In the genomic region with DNA sequence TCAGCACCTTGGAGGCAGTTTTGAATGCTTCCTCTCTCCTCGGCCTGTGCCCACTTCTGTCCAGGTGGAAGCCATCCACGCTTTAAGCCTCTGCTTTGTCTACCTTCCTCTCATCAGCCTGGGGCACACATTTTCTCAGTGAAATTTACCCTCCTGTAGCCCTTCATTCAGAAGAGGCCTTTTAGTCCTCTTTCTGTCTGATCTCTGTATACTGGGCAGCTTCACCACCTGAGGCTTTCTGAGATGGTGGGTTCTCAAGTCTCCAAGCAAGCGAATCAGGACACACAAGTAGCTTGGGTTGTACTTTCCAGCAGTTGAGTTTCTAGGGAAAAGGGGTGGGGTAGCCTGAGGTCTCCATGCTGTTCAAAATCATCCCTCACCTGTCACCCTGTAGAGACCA, we compare ENCODE assay signal across 11 mouse cellular contexts. TPM values are rescaled to one million over a fixed set of nuclear protein-coding genes. Genes with fewer than 3 reads are reported as not detected.
DNase-seq lines count a peak whose midpoint lies in the region; ATAC-seq lines count a peak whose summit lies in the region.
"Had no signal": no experiment of that assay in that cellular context is flagged by ENCODE, and none has a peak within 500 bp of the region (broad histone marks: within the 10 kb centered on the region; RNA-seq: fewer than 3 reads in every experiment).

No protein-coding gene starts in this region.

- H3K27me3 ChIP-seq in kidney, embryonic 15.5 days = no peaks in the 10 kb centered on the region; the same call in 1 of the 2 replicates
- no peaks in the 10 kb centered on the region for H3K27me3 ChIP-seq in embryonic facial prominence, embryonic 12.5 days
- H3K27me3 ChIP-seq in intestine, embryonic 15.5 days (replicated peaks) = no peaks in the 10 kb centered on the region
- H3K27me3 ChIP-seq in midbrain, embryonic 15.5 days (replicated peaks) = no peaks in the 10 kb centered on the region

- peaks cover 31% of the 10 kb centered on the region for H3K36me3 ChIP-seq in kidney, embryonic 15.5 days
- H3K36me3 ChIP-seq in embryonic facial prominence, embryonic 12.5 days = peaks cover 31% of the 10 kb centered on the region
- H3K36me3 ChIP-seq in intestine, embryonic 15.5 days = no peaks in the 10 kb centered on the region
- H3K36me3 ChIP-seq in midbrain, embryonic 15.5 days (replicated peaks) = peaks cover 7% of the 10 kb centered on the region; the same call in 1 of the 2 replicates

- no peak for DNase-seq in kidney, adult 11 months
- DNase-seq in cerebellum, adult 9-10 months = no peak
- DNase-seq in ovary, adult 18-20 months (ENCODE audit: low spot score) = no peak
- DNase-seq: retina, postnatal 1 day had no signal

- no peak overlapping the region for H3K9ac ChIP-seq in kidney, embryonic 15.5 days
- no peak overlapping the region for H3K9ac ChIP-seq in embryonic facial prominence, embryonic 12.5 days
- H3K9ac ChIP-seq in intestine, embryonic 15.5 days = no peak overlapping the region
- 0 out of 2 replicates have a peak overlapping the region, but pooled peaks have one; percentile 86 for H3K9ac ChIP-seq in midbrain, embryonic 15.5 days

- H3K4me2 ChIP-seq in kidney, embryonic 15.5 days = peak overlapping the region; percentile 93
- peak overlapping the region; percentile 92; the same call in 1 of the 2 replicates for H3K4me2 ChIP-seq in embryonic facial prominence, embryonic 12.5 days (replicated peaks)
- peak overlapping the region; percentile 95; the same call in 1 of the 2 replicates for H3K4me2 ChIP-seq in intestine, embryonic 15.5 days (replicated peaks)
- peak overlapping the region; percentile 96 for H3K4me2 ChIP-seq in midbrain, embryonic 15.5 days

- ATAC-seq in kidney, embryonic 15.5 days (replicated peaks; ENCODE audit: low FRiP score) = no peak
- ATAC-seq in embryonic facial prominence, embryonic 12.5 days (ENCODE audit: insufficient number of reproducible peaks, insufficient read depth, low FRiP score, low TSS enrichment) = no peak
- ATAC-seq in intestine, embryonic 15.5 days = no peak
- ATAC-seq in midbrain, embryonic 15.5 days (replicated peaks) = no peak
- ATAC-seq in granulocyte monocyte progenitor cell, adult 5-6 weeks (replicated peaks; ENCODE audit: poor library complexity, severe bottlenecking) = no peak

- H3K27ac ChIP-seq in kidney, embryonic 15.5 days = no peak overlapping the region
- no peak overlapping the region for H3K27ac ChIP-seq in embryonic facial prominence, embryonic 12.5 days
- no peak overlapping the region for H3K27ac ChIP-seq in intestine, embryonic 15.5 days
- H3K27ac ChIP-seq in midbrain, embryonic 15.5 days = no peak overlapping the region

- H3K4me1 ChIP-seq in kidney, embryonic 15.5 days = peaks cover 22% of the 10 kb centered on the region
- peaks cover 14% of the 10 kb centered on the region for H3K4me1 ChIP-seq in embryonic facial prominence, embryonic 12.5 days
- H3K4me1 ChIP-seq in intestine, embryonic 15.5 days (replicated peaks) = peaks cover 8% of the 10 kb centered on the region
- peaks cover 19% of the 10 kb centered on the region for H3K4me1 ChIP-seq in midbrain, embryonic 15.5 days

- H3K9me3 ChIP-seq in kidney, embryonic 15.5 days (replicated peaks) = no peaks in the 10 kb centered on the region
- no peaks in the 10 kb centered on the region for H3K9me3 ChIP-seq in embryonic facial prominence, embryonic 12.5 days
- no peaks in the 10 kb centered on the region for H3K9me3 ChIP-seq in intestine, embryonic 15.5 days
- H3K9me3 ChIP-seq in midbrain, embryonic 15.5 days = no peaks in the 10 kb centered on the region
- H3K9me3 ChIP-seq: G1E had no signal

- H3K4me3 ChIP-seq in kidney, embryonic 15.5 days (replicated peaks) = 0 out of 2 replicates have a peak overlapping the region, but pooled peaks have one; percentile 78
- H3K4me3 ChIP-seq in embryonic facial prominence, embryonic 12.5 days = peak overlapping the region; percentile 69
- H3K4me3 ChIP-seq in intestine, embryonic 15.5 days (replicated peaks) = 0 out of 2 replicates have a peak overlapping the region, but pooled peaks have one; percentile 65
- peak overlapping the region; percentile 70; the same call in 1 of the 2 replicates for H3K4me3 ChIP-seq in midbrain, embryonic 15.5 days

- 87% methylated on average over 3 of the region's 3 CpGs for WGBS in kidney, embryonic 15.5 days
- WGBS in embryonic facial prominence, embryonic 12.5 days = 86% methylated on average over 3 of the region's 3 CpGs
- 94% methylated on average over 3 of the region's 3 CpGs for WGBS in intestine, embryonic 15.5 days
- 94% methylated on average over 3 of the region's 3 CpGs for WGBS in midbrain, embryonic 15.5 days

RNA-seq across cellular contexts. Expression of gene Rgs19, which starts 1.5 kb away (rescaled TPM):
- polyA plus RNA-seq in kidney, embryonic 15.5 days (2015; fragmentation: Nextera tagmentation; extraction: Ambion mirVana) = 56.6 and 61.7 TPM in 2 replicates
- polyA plus RNA-seq in embryonic facial prominence, embryonic 12.5 days (2016; fragmentation: Nextera tagmentation; extraction: Ambion mirVana) = 74.9 and 81.9 TPM in 2 replicates
- polyA plus RNA-seq in intestine, embryonic 15.5 days (2015; fragmentation: Nextera tagmentation; extraction: Ambion mirVana) = 37.4 and 39.4 TPM in 2 replicates
- 65.4 and 67.3 TPM in 2 replicates for polyA plus RNA-seq in midbrain, embryonic 15.5 days (2015; fragmentation: Nextera tagmentation; extraction: Ambion mirVana)
- 246 and 266 TPM in 2 replicates for total RNA-seq in granulocyte monocyte progenitor cell, adult 5-6 weeks (2014; fragmentation: Nextera tagmentation)
- 78.6 and 96.8 TPM in 2 replicates for total RNA-seq in granulocyte monocyte progenitor cell, adult 5-6 weeks (2017)

RNA-seq across cellular contexts. Expression of gene Lkaaear1, which starts 5.9 kb away (rescaled TPM):
- polyA plus RNA-seq in kidney, embryonic 15.5 days (2015; fragmentation: Nextera tagmentation; extraction: Ambion mirVana) = 0.22 TPM in 1 of 2 replicates, not detected in the other
- polyA plus RNA-seq in embryonic facial prominence, embryonic 12.5 days (2016; fragmentation: Nextera tagmentation; extraction: Ambion mirVana) = not detected in 2 replicates
- not detected in 2 replicates for polyA plus RNA-seq in intestine, embryonic 15.5 days (2015; fragmentation: Nextera tagmentation; extraction: Ambion mirVana)
- not detected in 2 replicates for polyA plus RNA-seq in midbrain, embryonic 15.5 days (2015; fragmentation: Nextera tagmentation; extraction: Ambion mirVana)
- total RNA-seq in granulocyte monocyte progenitor cell, adult 5-6 weeks (2014; fragmentation: Nextera tagmentation) = not detected in 2 replicates
- not detected in 2 replicates for total RNA-seq in granulocyte monocyte progenitor cell, adult 5-6 weeks (2017)
- total RNA-seq: G1E; left cerebral cortex, postnatal 10 days had no signal
- polyA plus RNA-seq: G1E had no signal

RNA-seq across cellular contexts. Expression of gene Tcea2, which starts 12.2 kb away (rescaled TPM):
- polyA plus RNA-seq in kidney, embryonic 15.5 days (2015; fragmentation: Nextera tagmentation; extraction: Ambion mirVana) = 25.6 and 25.9 TPM in 2 replicates
- 29.5 and 31.0 TPM in 2 replicates for polyA plus RNA-seq in embryonic facial prominence, embryonic 12.5 days (2016; fragmentation: Nextera tagmentation; extraction: Ambion mirVana)
- 14.9 and 15.7 TPM in 2 replicates for polyA plus RNA-seq in intestine, embryonic 15.5 days (2015; fragmentation: Nextera tagmentation; extraction: Ambion mirVana)
- 52.2 and 54.5 TPM in 2 replicates for polyA plus RNA-seq in midbrain, embryonic 15.5 days (2015; fragmentation: Nextera tagmentation; extraction: Ambion mirVana)
- total RNA-seq in granulocyte monocyte progenitor cell, adult 5-6 weeks (2014; fragmentation: Nextera tagmentation) = 25.2 and 27.0 TPM in 2 replicates
- total RNA-seq in granulocyte monocyte progenitor cell, adult 5-6 weeks (2017) = 13.6 and 14.1 TPM in 2 replicates

RNA-seq across cellular contexts. Expression of gene Sox18, which starts 20.9 kb away (rescaled TPM):
- polyA plus RNA-seq in kidney, embryonic 15.5 days (2015; fragmentation: Nextera tagmentation; extraction: Ambion mirVana) = 48.1 and 49.9 TPM in 2 replicates
- polyA plus RNA-seq in embryonic facial prominence, embryonic 12.5 days (2016; fragmentation: Nextera tagmentation; extraction: Ambion mirVana) = 38.5 and 43.7 TPM in 2 replicates
- polyA plus RNA-seq in intestine, embryonic 15.5 days (2015; fragmentation: Nextera tagmentation; extraction: Ambion mirVana) = 28.0 and 29.0 TPM in 2 replicates
- 18.3 and 19.7 TPM in 2 replicates for polyA plus RNA-seq in midbrain, embryonic 15.5 days (2015; fragmentation: Nextera tagmentation; extraction: Ambion mirVana)
- not detected in 2 replicates for total RNA-seq in granulocyte monocyte progenitor cell, adult 5-6 weeks (2014; fragmentation: Nextera tagmentation)
- not detected in 2 replicates for total RNA-seq in granulocyte monocyte progenitor cell, adult 5-6 weeks (2017)
- polyA plus RNA-seq: G1E had no signal

RNA-seq across cellular contexts. Expression of gene Oprl1, which starts 22.5 kb away (rescaled TPM):
- 0.36 and 1.9 TPM in 2 replicates for polyA plus RNA-seq in kidney, embryonic 15.5 days (2015; fragmentation: Nextera tagmentation; extraction: Ambion mirVana)
- 5.2 and 5.6 TPM in 2 replicates for polyA plus RNA-seq in embryonic facial prominence, embryonic 12.5 days (2016; fragmentation: Nextera tagmentation; extraction: Ambion mirVana)
- 1.6 and 1.7 TPM in 2 replicates for polyA plus RNA-seq in intestine, embryonic 15.5 days (2015; fragmentation: Nextera tagmentation; extraction: Ambion mirVana)
- polyA plus RNA-seq in midbrain, embryonic 15.5 days (2015; fragmentation: Nextera tagmentation; extraction: Ambion mirVana) = 106 and 107 TPM in 2 replicates
- total RNA-seq in granulocyte monocyte progenitor cell, adult 5-6 weeks (2014; fragmentation: Nextera tagmentation) = not detected in 2 replicates
- not detected in 2 replicates for total RNA-seq in granulocyte monocyte progenitor cell, adult 5-6 weeks (2017)
- total RNA-seq: G1E had no signal
- polyA plus RNA-seq: G1E had no signal
